Mouse (Mus musculus): Measurements from ENCODE around the gene Stab2. TPM values are rescaled to one million over a fixed set of nuclear protein-coding genes. Genes with fewer than 3 reads are reported as not detected.

Stab2 gene
- 0.20 and 0.26 TPM in 2 replicates for polyA plus RNA-seq (2014; fragmentation: Nextera tagmentation; extraction: Ambion mirVana)

- Histone ChIP-seq H3K9me3 (ENCODE audit: control insufficient read depth, low read length) (no peaks in the 10 kb centered on the region), H3K27me3 (ENCODE audit: control insufficient read depth, insufficient read depth, low read length) (no peaks in the 10 kb centered on the region), H3K4me3 (ENCODE audit: low read depth, low read length) (no peak within 1 kb of the TSS), H3K27ac (ENCODE audit: low read depth, low read length) (no peak within 1 kb of the TSS), H3K9ac (ENCODE audit: low read depth, low read length) (no peak within 1 kb of the TSS), H3K4me1 (replicated peaks; ENCODE audit: control insufficient read depth, insufficient read depth, low read length) (no peaks in the 10 kb centered on the region), H3K4me2 (replicated peaks; ENCODE audit: low read depth, low read length) (no peak within 1 kb of the TSS), H3K36me3 (ENCODE audit: control insufficient read depth, insufficient read depth, low read length) (no peaks in the 10 kb centered on the region)
- DNase-seq (ENCODE audit: low spot score) (no peak), ATAC-seq (ENCODE audit: low FRiP score) (no peak)
- WGBS = 72% methylated on average over 8 of the region's 8 CpGs
Observed at GRCm38 (mm10) chr10:87007385-87008214, at the start of gene Stab2. Gene Stab2 (minus strand): TSS chr10:87008025.

GRCm38 (mm10) chr10:87051714-87052113 lies 43.9 kb upstream of the Stab2 start:
- WGBS = 70% methylated on average over 4 of the region's 4 CpGs
- Histone ChIP-seq H3K4me3 (ENCODE audit: low read depth, low read length) (no peak overlapping the region), H3K9ac (ENCODE audit: low read depth, low read length) (no peak overlapping the region), H3K9me3 (ENCODE audit: control insufficient read depth, low read length) (no peaks in the 10 kb centered on the region), H3K36me3 (ENCODE audit: control insufficient read depth, insufficient read depth, low read length) (no peaks in the 10 kb centered on the region), H3K4me2 (replicated peaks; ENCODE audit: low read depth, low read length) (no peak overlapping the region), H3K27ac (ENCODE audit: low read depth, low read length) (no peak overlapping the region), H3K4me1 (replicated peaks; ENCODE audit: control insufficient read depth, insufficient read depth, low read length) (no peaks in the 10 kb centered on the region), H3K27me3 (ENCODE audit: control insufficient read depth, insufficient read depth, low read length) (no peaks in the 10 kb centered on the region)
- ATAC-seq (ENCODE audit: low FRiP score) (no peak), DNase-seq (ENCODE audit: low spot score) (no peak)

- H3K4me1 ChIP-seq (replicated peaks; ENCODE audit: control insufficient read depth, insufficient read depth, low read length) = no peaks in the 10 kb centered on the region
- no peaks in the 10 kb centered on the region for H3K36me3 ChIP-seq (ENCODE audit: control insufficient read depth, insufficient read depth, low read length)
- no peak overlapping the region for H3K4me3 ChIP-seq (ENCODE audit: low read depth, low read length)
- H3K27me3 ChIP-seq (ENCODE audit: control insufficient read depth, insufficient read depth, low read length) = no peaks in the 10 kb centered on the region
- ATAC-seq (ENCODE audit: low FRiP score) (no peak), DNase-seq (ENCODE audit: low spot score) (no peak)
- WGBS = 81% methylated on average over 3 of the region's 3 CpGs
- no peak overlapping the region for H3K27ac ChIP-seq (ENCODE audit: low read depth, low read length)
- H3K9ac ChIP-seq (ENCODE audit: low read depth, low read length) = no peak overlapping the region
- no peaks in the 10 kb centered on the region for H3K9me3 ChIP-seq (ENCODE audit: control insufficient read depth, low read length)
- H3K4me2 ChIP-seq (replicated peaks; ENCODE audit: low read depth, low read length) = no peak overlapping the region
Observed at GRCm38 (mm10) chr10:87049179-87049578, 41.4 kb upstream of the Stab2 start.

- no peaks in the 10 kb centered on the region for H3K27me3 ChIP-seq (ENCODE audit: control insufficient read depth, insufficient read depth, low read length)
- no peak overlapping the region for H3K4me3 ChIP-seq (ENCODE audit: low read depth, low read length)
- no peaks in the 10 kb centered on the region for H3K36me3 ChIP-seq (ENCODE audit: control insufficient read depth, insufficient read depth, low read length)
- 0 out of 2 replicates have a peak, but pooled peaks have one; percentile 7 for ATAC-seq (ENCODE audit: low FRiP score)
- no peak overlapping the region for H3K9ac ChIP-seq (ENCODE audit: low read depth, low read length)
- DNase-seq (ENCODE audit: low spot score) = peak; percentile 40
- 92% methylated on average over 10 of the region's 10 CpGs for WGBS
- no peaks in the 10 kb centered on the region for H3K4me1 ChIP-seq (replicated peaks; ENCODE audit: control insufficient read depth, insufficient read depth, low read length)
- no peak overlapping the region for H3K4me2 ChIP-seq (replicated peaks; ENCODE audit: low read depth, low read length)
- H3K9me3 ChIP-seq (ENCODE audit: control insufficient read depth, low read length) = no peaks in the 10 kb centered on the region
- no peak overlapping the region for H3K27ac ChIP-seq (ENCODE audit: low read depth, low read length)
Observed at GRCm38 (mm10) chr10:87046931-87047468, 39.2 kb upstream of the Stab2 start.

- WGBS = 18% methylated on average over 6 of the region's 6 CpGs
- Histone ChIP-seq H3K27me3 (ENCODE audit: control insufficient read depth, insufficient read depth, low read length) (no peaks in the 10 kb centered on the region), H3K4me2 (replicated peaks; ENCODE audit: low read depth, low read length) (no peak overlapping the region), H3K27ac (ENCODE audit: low read depth, low read length) (no peak overlapping the region), H3K36me3 (ENCODE audit: control insufficient read depth, insufficient read depth, low read length) (no peaks in the 10 kb centered on the region), H3K4me1 (replicated peaks; ENCODE audit: control insufficient read depth, insufficient read depth, low read length) (no peaks in the 10 kb centered on the region), H3K9me3 (ENCODE audit: control insufficient read depth, low read length) (no peaks in the 10 kb centered on the region), H3K4me3 (ENCODE audit: low read depth, low read length) (no peak overlapping the region), H3K9ac (ENCODE audit: low read depth, low read length) (no peak overlapping the region)
- ATAC-seq (ENCODE audit: low FRiP score) (peak; percentile 77), DNase-seq (ENCODE audit: low spot score) (no peak)
Observed at GRCm38 (mm10) chr10:87046469-87046868, 38.6 kb upstream of the Stab2 start.

- Histone ChIP-seq H3K9me3 (ENCODE audit: control insufficient read depth, low read length) (no peaks in the 10 kb centered on the region), H3K4me1 (replicated peaks; ENCODE audit: control insufficient read depth, insufficient read depth, low read length) (no peaks in the 10 kb centered on the region), H3K4me2 (replicated peaks; ENCODE audit: low read depth, low read length) (no peak overlapping the region), H3K27me3 (ENCODE audit: control insufficient read depth, insufficient read depth, low read length) (no peaks in the 10 kb centered on the region), H3K36me3 (ENCODE audit: control insufficient read depth, insufficient read depth, low read length) (no peaks in the 10 kb centered on the region), H3K9ac (ENCODE audit: low read depth, low read length) (no peak overlapping the region), H3K27ac (ENCODE audit: low read depth, low read length) (no peak overlapping the region), H3K4me3 (ENCODE audit: low read depth, low read length) (no peak overlapping the region)
- ATAC-seq (ENCODE audit: low FRiP score) (no peak), DNase-seq (ENCODE audit: low spot score) (no peak)
- WGBS = 72% methylated on average over 3 of the region's 3 CpGs
Observed at GRCm38 (mm10) chr10:87045273-87045672, 37.4 kb upstream of the Stab2 start.

- Histone ChIP-seq H3K4me2 (replicated peaks; ENCODE audit: low read depth, low read length) (no peak overlapping the region), H3K27me3 (ENCODE audit: control insufficient read depth, insufficient read depth, low read length) (no peaks in the 10 kb centered on the region), H3K27ac (ENCODE audit: low read depth, low read length) (no peak overlapping the region), H3K9me3 (ENCODE audit: control insufficient read depth, low read length) (no peaks in the 10 kb centered on the region), H3K9ac (ENCODE audit: low read depth, low read length) (no peak overlapping the region), H3K36me3 (ENCODE audit: control insufficient read depth, insufficient read depth, low read length) (no peaks in the 10 kb centered on the region), H3K4me3 (ENCODE audit: low read depth, low read length) (no peak overlapping the region), H3K4me1 (replicated peaks; ENCODE audit: control insufficient read depth, insufficient read depth, low read length) (peaks cover 4% of the 10 kb centered on the region; the same call in 1 of the 2 replicates)
- WGBS = 66% methylated on average over 7 of the region's 7 CpGs
- peak; percentile 15; the same call in 1 of the 2 replicates for ATAC-seq (ENCODE audit: low FRiP score)
- no peak for DNase-seq (ENCODE audit: low spot score)
Observed at GRCm38 (mm10) chr10:87041265-87041664, 33.4 kb upstream of the Stab2 start.

GRCm38 (mm10) chr10:87039800-87040199 lies 32.0 kb upstream of the Stab2 start:
- no peak for ATAC-seq (ENCODE audit: low FRiP score)
- Histone ChIP-seq H3K9ac (ENCODE audit: low read depth, low read length) (no peak overlapping the region), H3K36me3 (ENCODE audit: control insufficient read depth, insufficient read depth, low read length) (no peaks in the 10 kb centered on the region), H3K4me2 (replicated peaks; ENCODE audit: low read depth, low read length) (no peak overlapping the region), H3K4me1 (replicated peaks; ENCODE audit: control insufficient read depth, insufficient read depth, low read length) (peaks cover 6% of the 10 kb centered on the region), H3K27ac (ENCODE audit: low read depth, low read length) (no peak overlapping the region), H3K4me3 (ENCODE audit: low read depth, low read length) (no peak overlapping the region), H3K9me3 (ENCODE audit: control insufficient read depth, low read length) (no peaks in the 10 kb centered on the region), H3K27me3 (ENCODE audit: control insufficient read depth, insufficient read depth, low read length) (no peaks in the 10 kb centered on the region)
- DNase-seq (ENCODE audit: low spot score) = no peak
- WGBS = 92% methylated on average over 3 of the region's 3 CpGs

GRCm38 (mm10) chr10:87039340-87039739 lies 31.5 kb upstream of the Stab2 start:
- 87% methylated on average over 6 of the region's 6 CpGs for WGBS
- Histone ChIP-seq H3K9ac (ENCODE audit: low read depth, low read length) (no peak overlapping the region), H3K4me1 (replicated peaks; ENCODE audit: control insufficient read depth, insufficient read depth, low read length) (peaks cover 6% of the 10 kb centered on the region), H3K4me3 (ENCODE audit: low read depth, low read length) (no peak overlapping the region), H3K9me3 (ENCODE audit: control insufficient read depth, low read length) (no peaks in the 10 kb centered on the region), H3K4me2 (replicated peaks; ENCODE audit: low read depth, low read length) (no peak overlapping the region), H3K36me3 (ENCODE audit: control insufficient read depth, insufficient read depth, low read length) (no peaks in the 10 kb centered on the region), H3K27me3 (ENCODE audit: control insufficient read depth, insufficient read depth, low read length) (no peaks in the 10 kb centered on the region), H3K27ac (ENCODE audit: low read depth, low read length) (no peak overlapping the region)
- ATAC-seq (ENCODE audit: low FRiP score) = no peak
- no peak for DNase-seq (ENCODE audit: low spot score)
